Mouse (Mus musculus) G1E (cell line): ENCODE results near the gene Prss21.

ENCODE experiments used
- CTCF ChIP-seq: IDR thresholded peaks from 2 replicates; pipeline ENCODE4 v1.5.1; 2012; ENCODE audit warnings: low read depth, low read length, inconsistent platforms, mixed read lengths
- GATA1 ChIP-seq: IDR thresholded peaks from 2 replicates; pipeline ENCODE4 v1.6.1; 2012; ENCODE audit warnings: borderline replicate concordance, low read length, inconsistent platforms, mixed read lengths
- POLR2AphosphoS5 ChIP-seq: IDR thresholded peaks from 2 replicates; pipeline ENCODE4 v1.6.1; 2012; ENCODE audit warnings: low read depth, low read length, inconsistent platforms; ENCODE audit not compliant: insufficient replicate concordance

GRCm38 (mm10) chr17:23841145-23841544 is 26.7 kb upstream of the Prss21 start:
- TF ChIP-seq CTCF = peak; percentile 82
- TF ChIP-seq POLR2AphosphoS5 = no peak
- no peak for TF ChIP-seq GATA1
